Mouse (Mus musculus) retina, embryonic 14.5 days (tissue): ENCODE data around the gene Mreg.

Source experiments
- DNase-seq: peaks from one replicate; pipeline ENCODE4 v3.0.0-alpha.2; 2015; ENCODE audit warnings: low spot score

Mreg gene

DNA sequence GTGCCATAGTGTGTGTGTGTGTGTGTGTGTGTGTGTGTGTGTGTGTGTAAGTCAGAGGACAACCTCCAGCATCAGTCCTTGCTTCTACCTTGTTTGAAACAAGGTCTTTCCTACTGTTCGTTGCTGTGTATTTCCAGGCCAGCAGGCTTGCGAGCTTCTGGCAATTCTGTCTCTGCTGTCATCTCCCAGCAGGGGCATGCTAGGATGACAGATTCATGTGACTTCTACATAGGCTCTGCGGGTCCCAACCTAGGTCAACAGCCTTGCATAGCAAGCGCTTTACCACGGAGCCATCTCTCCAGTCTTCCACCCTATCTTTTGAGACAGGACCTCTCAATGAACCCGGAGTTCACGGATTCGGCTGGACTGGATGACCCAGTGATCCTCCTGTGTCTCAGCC is 20.7 kb downstream of the Mreg start:
- DNase-seq = no peak

DNA sequence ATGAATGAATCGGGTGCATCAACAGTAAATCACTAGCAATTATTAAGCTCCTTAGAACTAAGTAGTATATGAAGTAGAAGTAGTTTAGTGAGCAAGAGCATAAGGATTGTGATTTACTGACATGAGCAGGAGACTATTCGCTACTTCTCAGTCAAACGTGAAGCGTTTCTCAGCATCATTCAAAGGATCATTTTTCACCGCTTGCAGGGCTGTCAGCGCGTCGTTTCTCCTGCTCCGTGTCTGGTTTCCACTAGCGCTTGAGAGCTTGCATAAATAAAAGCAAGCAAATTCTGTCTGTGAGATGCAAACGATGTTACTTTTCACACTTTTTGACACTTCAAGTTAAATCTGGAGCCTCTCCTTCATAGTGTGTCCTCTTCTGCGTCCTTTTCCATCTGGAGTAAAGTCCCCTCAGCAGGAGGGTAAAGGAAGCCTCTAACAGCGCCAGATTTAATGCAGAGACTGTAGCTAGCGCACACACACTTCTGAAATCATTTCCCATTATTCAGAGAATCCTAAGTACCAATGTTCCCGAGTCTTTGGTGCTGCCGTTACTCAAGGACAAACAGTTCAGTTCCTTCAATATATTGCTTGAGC is 23.9 kb downstream of the Mreg start:
- DNase-seq = no peak

DNA sequence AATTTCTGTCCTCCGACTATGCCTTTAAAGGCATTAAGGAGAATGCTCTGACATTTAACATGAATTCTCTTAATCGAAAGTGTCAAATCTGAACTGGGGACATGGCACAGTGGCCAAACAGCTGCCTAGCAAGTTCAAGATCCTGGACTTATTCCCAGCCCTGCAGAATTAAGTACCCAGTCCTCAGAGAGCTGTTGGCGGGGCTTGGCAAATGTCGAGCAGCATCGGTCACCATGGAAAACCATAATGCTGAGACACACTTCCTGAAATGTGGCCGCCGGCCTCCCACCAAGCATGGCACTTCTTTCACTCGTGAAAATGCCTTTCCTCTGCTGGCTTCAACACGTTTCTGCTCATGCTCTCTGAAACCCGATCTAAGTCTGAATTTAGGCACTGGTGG is 24.6 kb downstream of the Mreg start:
- no peak for DNase-seq

- DNase-seq = no peak
Measured at GRCm38 (mm10) chr1:72186151-72186550, 26.0 kb downstream of the Mreg start.

GRCm38 (mm10) chr1:72183554-72183953 is 28.6 kb downstream of the Mreg start:
- DNase-seq = no peak

DNA sequence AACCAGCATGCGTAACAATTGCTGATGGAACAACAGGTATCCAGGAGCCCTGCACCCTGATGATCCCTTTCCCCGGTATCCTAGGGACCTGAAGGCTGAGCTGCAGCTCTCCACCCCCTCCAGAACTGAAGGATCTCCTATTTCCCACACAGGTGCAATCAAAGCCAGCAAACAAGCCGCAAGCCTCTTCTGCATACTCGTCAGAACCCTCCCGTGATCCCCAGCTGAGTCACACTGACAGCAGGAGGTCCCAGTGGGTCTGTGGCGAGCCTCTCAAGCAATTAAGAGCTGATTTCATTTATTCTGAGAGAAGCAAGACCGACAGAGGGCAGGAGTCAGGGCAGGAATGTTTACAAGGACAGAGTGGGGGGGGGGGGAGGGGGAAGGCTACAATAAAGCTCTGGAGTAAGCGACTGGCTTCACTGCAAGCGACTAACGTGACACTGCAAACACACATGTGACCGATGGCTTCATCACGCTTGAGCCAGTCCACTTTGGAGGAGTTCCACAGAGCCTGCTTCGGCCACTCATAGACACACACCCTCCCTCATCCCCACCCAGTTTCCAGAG is 29.1 kb downstream of the Mreg start:
- DNase-seq = peak; percentile 57

DNA sequence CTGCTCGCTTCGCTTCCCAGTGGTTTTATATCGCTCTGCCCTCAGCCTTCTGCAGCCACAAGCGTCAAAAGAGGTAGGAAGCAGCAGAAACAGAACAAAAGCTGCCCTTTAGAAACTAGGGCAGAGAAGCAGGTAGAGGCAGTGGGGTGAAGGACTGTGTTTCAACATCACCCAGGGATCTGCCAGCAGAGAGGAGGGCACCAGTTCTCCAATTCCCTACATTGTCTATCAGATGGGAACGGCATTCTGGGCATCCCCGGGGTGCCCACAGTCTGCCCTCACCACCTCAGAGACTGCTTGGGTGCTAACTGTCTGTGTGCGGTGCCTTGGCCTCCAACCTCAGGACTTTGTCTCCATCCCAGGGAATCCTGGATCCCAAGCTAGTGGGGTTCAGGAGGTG is 32.2 kb downstream of the Mreg start:
- no peak for DNase-seq

GRCm38 (mm10) chr1:72176239-72176638 is 35.9 kb downstream of the Mreg start:
- no peak for DNase-seq

DNA sequence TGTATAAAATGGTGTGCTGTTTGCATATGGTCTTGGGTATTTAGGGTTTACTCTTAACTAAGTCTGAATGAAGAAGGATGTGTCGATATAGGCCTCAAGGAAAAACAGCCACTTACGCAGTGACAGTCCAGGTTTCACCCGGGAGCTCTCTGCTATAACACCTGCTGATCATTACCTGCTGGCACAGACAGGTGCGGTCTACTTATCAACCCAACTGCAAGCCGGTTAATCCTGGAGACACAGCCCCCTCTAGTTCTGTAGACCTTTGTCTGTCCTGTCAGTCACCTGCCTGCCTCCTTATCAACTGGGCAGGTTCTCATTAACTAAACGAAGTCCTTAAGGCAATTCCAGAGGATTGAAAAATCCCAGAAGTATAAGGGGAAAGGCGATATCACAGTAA is 37.9 kb downstream of the Mreg start:
- DNase-seq = no peak

- no peak for DNase-seq
Measured at GRCm38 (mm10) chr1:72173402-72174051, 38.6 kb downstream of the Mreg start.

DNA sequence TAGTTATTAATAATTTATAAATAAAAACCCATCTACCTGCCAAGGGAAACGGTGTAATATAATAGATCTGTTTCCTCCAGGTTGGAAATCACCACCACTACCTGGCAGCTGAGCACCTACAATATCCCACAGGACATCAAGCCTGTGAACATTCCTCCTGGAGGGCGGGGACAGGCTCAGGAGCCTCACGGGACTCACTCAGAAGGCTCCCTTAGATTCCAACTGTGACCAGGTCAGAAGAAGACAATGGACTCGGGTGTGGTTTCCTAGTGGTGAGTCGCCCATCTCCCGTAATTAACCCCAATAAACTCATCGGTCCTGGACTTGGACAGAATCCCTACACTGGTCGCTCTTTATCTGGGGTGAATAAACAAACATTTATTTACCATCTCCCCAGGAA is 39.3 kb downstream of the Mreg start:
- DNase-seq = no peak

DNA sequence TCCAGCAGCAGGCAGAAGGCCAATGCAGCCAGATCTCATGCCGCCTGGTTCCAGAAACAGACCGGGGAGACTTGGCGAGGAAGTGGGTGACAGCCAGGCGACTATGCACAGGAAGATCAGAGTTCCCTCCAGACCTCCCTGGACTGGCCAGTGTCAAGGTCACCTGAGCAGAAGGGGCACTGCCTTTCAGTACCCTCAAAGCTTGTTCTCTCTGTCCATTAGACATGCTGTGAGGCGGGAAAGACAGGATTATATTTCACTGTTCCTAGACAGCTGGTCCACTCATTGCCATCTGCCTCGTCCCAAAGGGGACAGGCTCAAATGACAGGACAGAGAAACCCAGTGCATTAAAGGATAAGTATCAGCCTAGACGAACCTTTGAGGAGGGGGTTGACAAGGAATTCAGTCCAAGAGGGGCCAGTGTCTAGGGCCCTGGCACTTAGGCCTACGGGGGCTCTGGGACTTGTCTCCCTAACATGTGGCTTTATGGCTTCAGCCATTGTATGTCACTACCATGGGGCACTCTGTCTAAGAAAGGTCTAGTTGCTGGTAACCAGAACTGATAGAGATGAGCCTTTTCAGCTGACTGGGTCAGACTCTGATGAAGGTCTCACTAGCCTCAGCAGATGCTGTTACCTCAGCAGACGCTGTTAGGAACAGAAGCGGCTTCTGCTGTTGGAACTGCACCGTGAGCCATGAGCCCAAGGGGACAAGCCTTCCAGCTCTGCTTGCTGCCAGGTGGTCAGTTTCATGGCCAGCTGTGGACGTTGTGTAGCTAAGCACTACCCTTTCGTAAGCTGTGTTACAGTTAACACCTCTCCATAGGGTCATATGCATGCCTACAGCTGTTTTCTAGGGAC is 40.9 kb downstream of the Mreg start:
- DNase-seq = peak; percentile 51

DNA sequence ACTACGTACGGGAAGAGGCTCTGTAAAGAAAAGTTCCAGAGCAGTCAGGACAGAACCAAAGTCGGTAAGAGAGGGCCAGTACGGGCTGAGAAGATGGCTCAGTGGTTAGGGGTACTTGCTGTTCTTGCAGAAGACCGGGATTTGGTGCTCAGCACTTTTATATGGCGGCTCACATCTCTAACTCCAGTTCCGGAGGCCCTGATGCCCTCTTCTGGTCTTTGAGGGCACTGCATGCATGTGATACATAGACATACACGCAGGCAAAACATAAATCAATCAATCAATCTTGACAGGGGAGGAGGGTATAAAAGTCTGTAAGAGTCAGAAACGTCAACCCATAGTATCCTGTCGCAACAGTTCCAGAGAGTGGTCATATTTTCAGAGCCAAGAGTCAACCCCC is 45.1 kb downstream of the Mreg start:
- DNase-seq = no peak

GRCm38 (mm10) chr1:72166468-72166814 is 45.7 kb downstream of the Mreg start:
- DNase-seq = no peak

- no peak for DNase-seq
Measured at GRCm38 (mm10) chr1:72165723-72166467, 46.2 kb downstream of the Mreg start.

DNA sequence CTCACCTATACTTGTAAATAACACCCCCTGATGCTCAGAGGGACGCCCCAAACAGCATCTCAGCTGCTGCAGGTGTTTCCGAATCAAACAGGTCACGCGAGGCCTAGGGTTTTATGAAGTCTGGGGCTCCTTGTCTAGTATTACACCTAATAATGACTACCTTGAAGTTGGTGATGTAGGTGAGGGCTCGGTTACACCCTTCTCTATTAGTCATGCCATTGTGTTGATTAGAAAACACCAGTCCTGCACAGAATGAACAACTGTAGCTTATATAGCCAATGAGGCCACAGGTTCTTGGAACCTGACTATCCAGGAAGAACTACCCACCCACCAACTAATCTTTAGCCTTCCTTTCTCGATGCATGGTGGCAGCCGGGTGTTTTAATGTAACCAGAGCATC is 51.8 kb downstream of the Mreg start:
- no peak for DNase-seq

DNA sequence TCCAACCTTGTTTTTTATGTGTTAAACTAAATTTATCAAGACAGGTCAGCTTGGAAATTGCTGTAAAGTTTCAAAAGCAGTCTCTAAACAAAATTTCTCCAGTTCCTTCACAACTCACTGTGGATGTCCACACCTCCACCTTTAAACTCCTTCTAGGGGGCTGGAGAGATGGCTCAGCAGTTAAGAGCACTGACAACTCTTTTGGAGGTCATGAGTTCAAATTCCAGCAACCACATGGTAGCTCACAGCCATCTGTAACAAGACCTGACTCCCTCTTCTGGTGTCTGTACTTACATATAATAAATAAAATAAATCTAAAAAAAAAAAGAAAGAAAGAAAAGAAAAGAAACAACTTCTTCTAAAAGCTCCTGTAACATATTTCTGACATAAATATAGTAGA is 67.1 kb downstream of the Mreg start:
- DNase-seq = no peak

- no peak for DNase-seq
Measured at GRCm38 (mm10) chr1:72144426-72144825, 67.7 kb downstream of the Mreg start.

GRCm38 (mm10) chr1:72141893-72142480 is 70.1 kb downstream of the Mreg start:
- peak; percentile 82 for DNase-seq

DNA sequence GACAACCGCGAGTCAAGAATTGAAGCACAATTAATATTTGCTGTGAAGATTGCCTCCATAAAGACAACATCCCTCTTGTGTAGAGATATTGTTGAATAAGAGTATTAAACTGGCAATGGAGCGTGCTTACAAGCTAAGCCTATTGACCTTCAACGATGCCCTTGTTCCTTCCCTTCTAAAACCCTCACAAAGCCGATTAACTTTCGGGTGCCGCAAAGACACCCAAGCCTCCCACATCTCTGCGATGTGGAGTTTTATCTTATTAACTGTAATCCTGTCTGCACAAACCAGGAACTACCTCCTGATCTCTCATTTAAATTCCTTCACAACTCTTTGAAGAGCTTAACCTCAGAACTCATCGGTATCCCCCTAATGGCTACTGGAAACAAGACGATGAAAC is 76.0 kb downstream of the Mreg start:
- DNase-seq = no peak

GRCm38 (mm10) chr1:72134534-72134933 is 77.6 kb downstream of the Mreg start:
- no peak for DNase-seq
